Mouse (Mus musculus): ENCODE results near the gene Cela1. TPM values are rescaled to one million over a fixed set of nuclear protein-coding genes. Genes with fewer than 3 reads are reported as not detected.

Cela1 gene
- total RNA-seq, 4 experiments from 2014 or later, result 1.1 to 2.0 (median 1.5) TPM

GRCm38 (mm10) chr15:100670833-100671232 lies 16.9 kb downstream of the Cela1 start:
- DNase-seq (ENCODE audit: low spot score), result no peak

- DNase-seq (ENCODE audit: low spot score), result no peak
Observed at GRCm38 (mm10) chr15:100670004-100670403, 17.7 kb downstream of the Cela1 start.

- peak; percentile 11 for DNase-seq (ENCODE audit: low spot score)
Observed at GRCm38 (mm10) chr15:100669337-100669736, 18.4 kb downstream of the Cela1 start, which contains the start of gene Bin2. Gene Bin2, minus strand, starts transcription at chr15:100669553.

- no peak for DNase-seq (ENCODE audit: low spot score)
Observed at GRCm38 (mm10) chr15:100667871-100668545, 19.7 kb downstream of the Cela1 start.

GRCm38 (mm10) chr15:100667420-100667819 lies 20.3 kb downstream of the Cela1 start:
- DNase-seq (ENCODE audit: low spot score), result no peak

- DNase-seq (ENCODE audit: low spot score), result no peak
Observed at GRCm38 (mm10) chr15:100666851-100667250, 20.9 kb downstream of the Cela1 start.

GRCm38 (mm10) chr15:100666219-100666696 lies 21.5 kb downstream of the Cela1 start:
- peak; percentile 21 for DNase-seq (ENCODE audit: low spot score)

- DNase-seq (ENCODE audit: low spot score), result no peak
Observed at GRCm38 (mm10) chr15:100665411-100666218, 22.1 kb downstream of the Cela1 start.

GRCm38 (mm10) chr15:100664813-100665274 lies 22.9 kb downstream of the Cela1 start:
- no peak for DNase-seq (ENCODE audit: low spot score)

GRCm38 (mm10) chr15:100660805-100661204 lies 26.9 kb downstream of the Cela1 start:
- no peak for DNase-seq (ENCODE audit: low spot score)

GRCm38 (mm10) chr15:100660306-100660705 lies 27.4 kb downstream of the Cela1 start:
- DNase-seq (ENCODE audit: low spot score), result no peak

- DNase-seq (ENCODE audit: low spot score), result no peak
Observed at GRCm38 (mm10) chr15:100655201-100655600, 32.5 kb downstream of the Cela1 start.

GRCm38 (mm10) chr15:100654271-100654670 lies 33.5 kb downstream of the Cela1 start:
- DNase-seq (ENCODE audit: low spot score), result no peak

GRCm38 (mm10) chr15:100651610-100652009 lies 36.1 kb downstream of the Cela1 start:
- no peak for DNase-seq (ENCODE audit: low spot score)

GRCm38 (mm10) chr15:100650111-100650510 lies 37.6 kb downstream of the Cela1 start:
- no peak for DNase-seq (ENCODE audit: low spot score)

GRCm38 (mm10) chr15:100646161-100646560 lies 41.6 kb downstream of the Cela1 start:
- DNase-seq (ENCODE audit: low spot score), result no peak

GRCm38 (mm10) chr15:100642451-100642850 lies 45.3 kb downstream of the Cela1 start:
- no peak for DNase-seq (ENCODE audit: low spot score)

- DNase-seq (ENCODE audit: low spot score), result no peak
Observed at GRCm38 (mm10) chr15:100641226-100641810, 46.4 kb downstream of the Cela1 start.

- DNase-seq (ENCODE audit: low spot score), result no peak
Observed at GRCm38 (mm10) chr15:100639972-100640750, 47.6 kb downstream of the Cela1 start.

- DNase-seq (ENCODE audit: low spot score), result peak; percentile 62
Observed at GRCm38 (mm10) chr15:100637661-100638060, 50.1 kb downstream of the Cela1 start.
